Mouse (Mus musculus) embryo, embryonic 10 days (tissue): ENCODE data around the gene Calcrl.

Source experiments
- DNase-seq: peaks from one replicate; pipeline ENCODE4 v3.0.0-alpha.2; 2015; ENCODE audit warnings: low spot score

The Calcrl gene

DNA sequence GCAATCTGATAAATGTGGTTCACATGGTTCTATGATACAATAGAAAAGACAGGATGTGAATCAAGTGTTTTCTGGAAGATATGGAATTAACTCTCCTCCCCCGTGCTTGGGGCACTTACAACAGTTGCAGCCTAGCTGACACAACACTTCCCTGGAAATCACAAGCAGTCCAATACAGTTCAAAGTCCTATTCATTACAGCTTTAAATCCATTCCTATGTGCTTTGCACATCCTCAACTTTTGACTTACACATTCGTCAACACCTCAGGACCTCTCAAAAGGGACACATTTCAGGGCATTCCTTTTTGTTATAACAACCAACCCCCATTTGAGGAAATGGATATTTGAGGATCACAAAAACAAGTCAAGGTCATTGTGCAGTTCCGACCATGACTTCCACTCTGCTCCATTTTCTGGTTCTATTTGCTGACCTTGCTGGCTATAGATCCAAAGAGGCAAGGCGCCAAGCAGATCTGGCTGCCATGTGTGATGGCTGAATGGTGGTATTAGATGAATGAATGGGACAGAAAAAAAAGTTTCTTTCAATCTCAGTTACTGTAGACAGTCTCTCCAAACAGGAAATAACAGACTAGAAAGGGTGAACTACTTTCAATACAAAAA is 108.9 kb downstream of the Calcrl start:
- DNase-seq = no peak

DNA sequence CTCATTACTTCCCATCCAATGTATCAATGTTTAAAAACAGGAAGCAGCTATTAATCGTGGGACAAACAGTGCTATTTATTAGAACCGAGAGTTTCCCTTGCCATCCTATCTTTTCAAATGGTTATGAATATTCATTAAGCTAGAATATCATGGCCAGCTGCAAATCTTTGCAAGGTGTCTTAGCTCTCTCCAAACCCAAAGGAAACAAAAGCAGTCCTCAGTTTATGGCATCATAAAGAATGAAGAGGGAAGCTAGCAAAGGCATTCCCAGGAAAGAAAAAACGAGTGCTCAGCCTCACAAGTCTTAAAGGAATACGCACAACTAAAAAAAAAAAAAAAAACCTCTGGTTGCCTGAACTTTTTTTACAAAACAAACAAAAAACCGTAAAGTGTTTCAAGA is 128.7 kb downstream of the Calcrl start:
- DNase-seq = no peak

DNA sequence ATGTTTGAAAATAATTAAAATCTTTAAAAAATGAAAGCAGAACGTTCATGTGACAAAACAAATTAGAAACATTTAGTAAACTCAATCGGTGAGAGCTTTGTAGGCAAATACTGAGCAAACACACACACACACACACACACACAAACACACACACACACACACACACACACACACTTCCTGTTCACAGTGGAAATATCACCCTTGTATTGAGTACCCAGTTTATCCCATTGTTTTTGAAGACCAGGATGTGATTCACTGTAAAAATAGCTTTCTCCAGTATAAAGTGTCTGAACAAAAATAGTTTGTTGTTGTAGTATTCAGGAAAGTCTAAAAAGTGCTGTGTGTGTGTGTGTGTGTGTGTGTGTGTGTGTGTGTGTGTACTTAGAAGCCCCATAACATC is 130.1 kb downstream of the Calcrl start:
- DNase-seq = no peak

DNA sequence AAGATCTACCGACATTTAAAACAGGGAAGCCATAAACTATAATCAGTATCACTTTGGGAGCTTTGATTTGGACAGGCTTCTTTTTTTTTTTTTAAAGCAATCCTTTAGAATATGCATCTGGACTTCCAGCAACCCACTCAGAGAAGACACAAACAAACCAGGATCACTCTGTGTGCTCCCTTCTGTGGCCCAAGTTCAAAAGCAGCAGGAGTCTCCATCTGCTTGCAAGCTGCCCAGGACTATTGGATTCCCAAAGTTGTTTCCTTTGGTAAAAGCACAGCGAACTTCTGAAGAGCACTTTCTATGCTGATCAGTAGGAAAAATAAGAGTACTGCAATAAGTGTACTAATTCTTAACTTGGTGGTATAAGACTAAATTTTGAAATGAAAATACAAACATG is 130.6 kb downstream of the Calcrl start:
- DNase-seq = no peak

DNA sequence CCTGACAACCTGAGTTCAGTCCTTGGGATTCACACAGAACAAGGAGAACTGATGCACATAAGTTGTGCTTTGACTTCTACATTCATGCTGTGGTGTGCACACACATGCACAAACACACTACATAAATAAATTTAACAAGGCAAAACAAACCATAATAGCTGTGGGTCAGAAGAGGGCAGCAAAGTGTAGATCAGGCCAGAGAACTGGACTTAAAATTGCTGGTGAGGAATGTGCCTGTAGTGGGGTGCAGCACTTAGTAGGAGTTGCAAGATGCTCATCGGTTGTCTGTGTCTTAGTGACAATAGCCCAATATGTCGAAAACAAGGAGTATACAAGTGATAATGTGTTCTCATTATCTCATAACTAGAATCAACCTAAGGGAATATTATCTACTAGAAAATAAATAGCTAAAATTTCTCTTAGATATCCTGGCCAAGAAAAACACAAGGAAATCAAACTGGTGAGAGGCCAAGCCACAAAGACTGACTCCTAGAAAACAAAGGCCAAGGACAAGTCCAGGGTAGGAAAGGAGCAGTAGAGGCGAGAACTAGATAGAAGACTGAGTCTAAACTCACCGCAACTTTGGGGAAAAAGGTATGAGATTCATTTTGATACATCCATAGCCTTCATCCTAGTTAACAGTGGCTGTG is 132.7 kb downstream of the Calcrl start:
- DNase-seq = no peak

DNA sequence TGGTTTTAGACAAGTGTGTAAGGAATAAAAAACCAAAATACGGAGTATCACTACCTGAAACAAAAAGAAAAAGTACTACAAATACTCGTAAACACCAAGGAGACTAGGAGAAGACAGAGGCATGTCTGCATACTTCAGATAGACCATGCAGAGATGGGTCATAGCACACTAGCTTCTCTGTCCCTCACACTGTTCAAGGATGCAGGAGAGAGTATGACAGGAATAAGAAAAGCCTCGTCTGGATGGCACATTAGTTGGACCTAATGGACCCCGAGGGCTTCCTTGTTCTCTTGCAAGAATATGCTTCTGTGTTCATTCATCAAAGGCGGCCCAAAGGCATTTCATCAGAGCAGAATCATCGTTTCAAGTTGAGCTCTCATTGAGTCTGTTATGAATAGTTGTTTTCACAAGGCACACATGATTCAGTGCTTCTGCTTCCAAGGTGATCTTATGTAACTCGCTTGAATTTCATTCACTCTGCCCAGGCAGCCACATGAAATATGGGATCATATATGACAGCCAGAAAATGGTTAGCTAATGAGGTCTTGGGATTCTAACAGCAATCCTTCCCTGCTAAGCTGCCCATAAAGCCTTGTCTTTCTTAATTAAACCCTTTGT is 136.2 kb downstream of the Calcrl start:
- no peak for DNase-seq
